Mouse (Mus musculus): ENCODE measurements at regions not wholly inside any gene's neighbourhood (a gene's known extent, or its start where the extent isn't known, plus 50 kb on each side); places are given as distances from the start of the nearest gene placed in this dataset.

GRCm38 (mm10) chrX:133787112-133787511, 63.7 kb upstream of the Tnmd start:
- H3K27ac ChIP-seq (replicated peaks; ENCODE audit: low read depth, low read length): no peak overlapping the region
- no peaks in the 10 kb centered on the region for H3K4me1 ChIP-seq (ENCODE audit: control insufficient read depth, insufficient read depth, insufficient read length, low read length)
- H3K4me3 ChIP-seq (ENCODE audit: insufficient read depth, low read depth, low read length): no peak overlapping the region

DNA sequence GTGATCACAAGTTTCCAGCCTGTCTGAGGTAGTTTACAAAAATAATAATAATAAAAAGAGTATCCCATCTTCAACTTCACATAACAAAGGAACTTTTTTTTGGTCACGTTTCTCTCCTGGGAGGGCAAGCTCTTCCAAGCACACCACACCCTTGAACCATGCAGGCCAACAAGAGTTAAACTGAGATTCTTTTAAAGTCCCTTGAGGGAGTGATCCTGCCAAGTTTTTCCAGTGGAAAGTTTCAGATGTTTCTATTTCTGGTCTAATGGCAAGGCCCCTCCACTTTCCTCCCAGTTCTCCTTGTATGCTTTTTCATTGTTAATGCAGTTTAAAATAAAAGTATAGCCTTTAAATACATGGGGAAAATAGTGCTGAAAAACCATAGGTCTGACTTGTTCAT, 65.2 kb upstream of the Pcdh19 start:
- Histone ChIP-seq H3K4me3 (ENCODE audit: insufficient read depth, low read depth, low read length) (no peak overlapping the region), H3K27ac (replicated peaks; ENCODE audit: low read depth, low read length) (peak overlapping the region; percentile 66; the same call in 1 of the 2 replicates), H3K4me1 (ENCODE audit: control insufficient read depth, insufficient read depth, insufficient read length, low read length) (peaks cover 3% of the 10 kb centered on the region)

DNA sequence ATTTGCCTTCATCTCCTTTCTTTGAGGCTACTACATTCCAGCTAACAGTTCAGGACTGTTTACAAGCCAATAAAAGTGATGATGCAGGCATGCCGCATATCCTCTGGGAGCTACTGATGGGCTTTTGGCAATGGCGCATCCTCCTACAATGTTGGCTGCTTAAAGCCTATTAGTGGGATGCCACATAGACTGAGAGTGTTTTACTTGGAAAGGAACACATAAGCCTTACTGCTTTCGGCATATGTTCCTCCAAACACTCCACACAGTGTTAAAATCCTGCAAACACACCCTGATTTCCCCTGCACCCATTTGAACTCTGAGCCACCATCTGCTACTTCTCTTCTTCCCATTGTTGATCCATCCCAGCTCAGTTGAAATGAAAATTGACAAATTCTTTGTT, 63.4 kb upstream of the Pcdh19 start:
- H3K27ac ChIP-seq (replicated peaks; ENCODE audit: low read depth, low read length): no peak overlapping the region

GRCm38 (mm10) chrX:133743446-133743845, 54.7 kb upstream of the Pcdh19 start:
- Histone ChIP-seq H3K4me3 (ENCODE audit: insufficient read depth, low read depth, low read length) (no peak overlapping the region), H3K4me1 (ENCODE audit: control insufficient read depth, insufficient read depth, insufficient read length, low read length) (no peaks in the 10 kb centered on the region), H3K27ac (replicated peaks; ENCODE audit: low read depth, low read length) (no peak overlapping the region)

More for the DNA sequence above, 63.4 kb upstream of the Pcdh19 start:
- Histone ChIP-seq H3K4me3 (ENCODE audit: insufficient read depth, low read depth, low read length) (no peak overlapping the region), H3K4me1 (ENCODE audit: control insufficient read depth, insufficient read depth, insufficient read length, low read length) (peaks cover 3% of the 10 kb centered on the region)

DNA sequence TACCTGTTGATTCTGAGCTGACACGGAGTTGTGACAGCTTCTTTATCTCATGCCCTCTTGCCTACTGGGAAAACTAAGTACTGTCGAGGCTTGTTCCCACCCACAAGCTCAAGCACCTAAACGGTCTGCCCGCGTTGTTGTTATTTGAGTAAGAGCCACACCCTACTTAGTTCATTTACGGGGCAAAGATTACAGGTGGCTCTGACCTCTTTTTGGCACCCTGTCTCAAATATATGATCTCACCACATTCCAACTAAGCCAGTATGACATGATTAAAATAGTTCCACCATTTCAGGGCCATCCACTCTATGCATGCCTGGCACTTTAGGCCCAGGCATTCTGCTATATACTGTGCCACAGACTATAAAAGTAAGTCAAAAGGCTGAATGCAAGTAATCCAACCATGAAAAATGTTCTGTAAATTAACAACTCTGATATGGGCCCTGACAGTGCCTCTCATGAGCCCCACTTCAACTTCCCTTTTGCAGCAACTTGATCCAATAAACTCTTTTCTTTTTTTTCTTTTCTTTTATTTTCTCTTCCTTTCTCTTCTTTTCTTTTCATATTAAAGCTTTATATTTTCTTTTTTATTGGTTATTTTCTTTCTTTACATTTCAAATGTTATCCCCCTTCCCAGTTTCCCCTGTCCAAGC, 50.3 kb upstream of the Pcdh19 start:
- H3K27ac ChIP-seq (replicated peaks; ENCODE audit: low read depth, low read length): no peak overlapping the region
- no peak overlapping the region for H3K4me3 ChIP-seq (ENCODE audit: insufficient read depth, low read depth, low read length)
- no peaks in the 10 kb centered on the region for H3K4me1 ChIP-seq (ENCODE audit: control insufficient read depth, insufficient read depth, insufficient read length, low read length)

All from brown adipose tissue, adult 24 weeks (tissue).